Mouse (Mus musculus): Measurements from ENCODE around the gene Gm20765.
"Not testable (repeated sequence)": the region's sequence is repeated elsewhere in the genome, so short reads cannot be mapped to it uniquely, and the experiment has no call there.

DNA sequence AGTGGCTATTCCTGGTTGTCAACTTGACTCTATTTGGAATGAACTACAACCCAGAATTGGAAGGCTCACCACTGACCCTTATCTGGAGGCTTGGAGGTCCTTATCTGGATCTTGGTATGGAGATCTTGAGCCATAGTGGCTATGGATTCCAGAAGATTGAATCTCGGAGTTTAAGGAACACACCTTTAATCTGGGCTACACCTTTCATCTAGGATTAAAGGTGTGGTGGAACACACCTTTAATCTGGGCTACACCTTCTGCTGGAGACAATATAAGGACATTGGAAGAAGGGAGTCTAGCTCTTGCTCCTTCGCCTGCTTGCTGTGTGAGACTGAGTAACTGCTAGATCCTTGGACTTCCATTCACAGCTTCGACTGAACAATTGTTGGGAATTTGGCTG lies 8.4 kb downstream of the Gm20765 start, which contains the start of gene Gm4340:
- not testable (repeated sequence) for TF ChIP-seq CTCF (IDR thresholded peaks at IDR 0.05; ENCODE audit: low read depth, low read length); POLR2A (IDR thresholded peaks at IDR 0.05; ENCODE audit: extremely low read depth, insufficient read depth, low read length)

All from liver, adult 2 months (tissue).